Mouse (Mus musculus): ENCODE results near the gene Rab33b. TPM values are rescaled to one million over a fixed set of nuclear protein-coding genes. Genes with fewer than 3 reads are reported as not detected.
"Not testable (repeated sequence)": the region's sequence is repeated elsewhere in the genome, so short reads cannot be mapped to it uniquely, and the experiment has no call there.

The Rab33b gene
- 20.4 and 26.6 TPM in 2 replicates for polyA plus RNA-seq (2014; fragmentation: Nextera tagmentation; extraction: Ambion mirVana)

- H3K4me3 ChIP-seq (ENCODE audit: low read depth, low read length) = peak within 1 kb of the TSS; percentile 57
- no peaks in the 10 kb centered on the region for H3K27me3 ChIP-seq (replicated peaks; ENCODE audit: control insufficient read depth, insufficient read depth, low read length)
- H3K27ac ChIP-seq (ENCODE audit: low read depth, low read length) = peak within 1 kb of the TSS; percentile 94
- DNase-seq (ENCODE audit: low spot score) (peak; percentile 97), ATAC-seq (peak; percentile 94)
- H3K36me3 ChIP-seq (ENCODE audit: control insufficient read depth, insufficient read depth, low read length) = no peaks in the 10 kb centered on the region
- 0% methylated on average over 65 of the region's 70 CpGs for WGBS
- H3K4me1 ChIP-seq (ENCODE audit: control insufficient read depth, insufficient read depth, low read length) = peaks cover 18% of the 10 kb centered on the region
- H3K9me3 ChIP-seq (replicated peaks; ENCODE audit: control insufficient read depth, low read length) = no peaks in the 10 kb centered on the region
- H3K4me2 ChIP-seq (ENCODE audit: low read length) = peak within 1 kb of the TSS; percentile 90
- peak within 1 kb of the TSS; percentile 85 for H3K9ac ChIP-seq (ENCODE audit: low read length)
Measured at GRCm38 (mm10) chr3:51483741-51484359, at the start of gene Rab33b. TSS of gene Rab33b (plus strand) at chr3:51483920.

GRCm38 (mm10) chr3:51434364-51434763, 49.4 kb upstream of the Rab33b start:
- H3K27me3 ChIP-seq (replicated peaks; ENCODE audit: control insufficient read depth, insufficient read depth, low read length); H3K9me3 ChIP-seq (replicated peaks; ENCODE audit: control insufficient read depth, low read length); H3K4me2 ChIP-seq (ENCODE audit: low read length); H3K9ac ChIP-seq (ENCODE audit: low read length); H3K36me3 ChIP-seq (ENCODE audit: control insufficient read depth, insufficient read depth, low read length); H3K27ac ChIP-seq (ENCODE audit: low read depth, low read length); DNase-seq (ENCODE audit: low spot score); H3K4me3 ChIP-seq (ENCODE audit: low read depth, low read length); H3K4me1 ChIP-seq (ENCODE audit: control insufficient read depth, insufficient read depth, low read length); ATAC-seq: not testable (repeated sequence)
- WGBS = 86% methylated on average over 5 of the region's 5 CpGs

GRCm38 (mm10) chr3:51434871-51435595, 48.7 kb upstream of the Rab33b start:
- Histone ChIP-seq H3K9me3 (replicated peaks; ENCODE audit: control insufficient read depth, low read length) (no peaks in the 10 kb centered on the region), H3K4me1 (ENCODE audit: control insufficient read depth, insufficient read depth, low read length) (no peaks in the 10 kb centered on the region), H3K9ac (ENCODE audit: low read length) (no peak overlapping the region), H3K36me3 (ENCODE audit: control insufficient read depth, insufficient read depth, low read length) (peaks cover 11% of the 10 kb centered on the region), H3K4me3 (ENCODE audit: low read depth, low read length) (no peak overlapping the region), H3K4me2 (ENCODE audit: low read length) (no peak overlapping the region), H3K27ac (ENCODE audit: low read depth, low read length) (no peak overlapping the region), H3K27me3 (replicated peaks; ENCODE audit: control insufficient read depth, insufficient read depth, low read length) (no peaks in the 10 kb centered on the region)
- ATAC-seq (no peak), DNase-seq (ENCODE audit: low spot score) (no peak)
- 92% methylated on average over 3 of the region's 3 CpGs for WGBS

- Histone ChIP-seq H3K4me1 (ENCODE audit: control insufficient read depth, insufficient read depth, low read length) (no peaks in the 10 kb centered on the region), H3K9ac (ENCODE audit: low read length) (no peak overlapping the region), H3K36me3 (ENCODE audit: control insufficient read depth, insufficient read depth, low read length) (peaks cover 80% of the 10 kb centered on the region)
Measured at GRCm38 (mm10) chr3:51468530-51468929, 15.2 kb upstream of the Rab33b start.

GRCm38 (mm10) chr3:51475706-51476105, 8.0 kb upstream of the Rab33b start:
- 90% methylated on average over 4 of the region's 4 CpGs for WGBS
- no peaks in the 10 kb centered on the region for H3K27me3 ChIP-seq (replicated peaks; ENCODE audit: control insufficient read depth, insufficient read depth, low read length)
- H3K9ac ChIP-seq (ENCODE audit: low read length) = no peak overlapping the region
- no peaks in the 10 kb centered on the region for H3K4me1 ChIP-seq (ENCODE audit: control insufficient read depth, insufficient read depth, low read length)
- peaks cover 49% of the 10 kb centered on the region for H3K36me3 ChIP-seq (ENCODE audit: control insufficient read depth, insufficient read depth, low read length)
- H3K27ac ChIP-seq (ENCODE audit: low read depth, low read length) = no peak overlapping the region
- DNase-seq (ENCODE audit: low spot score) (no peak), ATAC-seq (no peak)
- no peak overlapping the region for H3K4me3 ChIP-seq (ENCODE audit: low read depth, low read length)
- no peaks in the 10 kb centered on the region for H3K9me3 ChIP-seq (replicated peaks; ENCODE audit: control insufficient read depth, low read length)
- H3K4me2 ChIP-seq (ENCODE audit: low read length) = no peak overlapping the region

More at GRCm38 (mm10) chr3:51468530-51468929, 15.2 kb upstream of the Rab33b start:
- H3K9me3 ChIP-seq (replicated peaks; ENCODE audit: control insufficient read depth, low read length) = no peaks in the 10 kb centered on the region
- DNase-seq (ENCODE audit: low spot score) (no peak), ATAC-seq (no peak)
- no peak overlapping the region for H3K27ac ChIP-seq (ENCODE audit: low read depth, low read length)
- H3K27me3 ChIP-seq (replicated peaks; ENCODE audit: control insufficient read depth, insufficient read depth, low read length) = no peaks in the 10 kb centered on the region
- 81% methylated on average over 2 of the region's 2 CpGs for WGBS
- no peak overlapping the region for H3K4me2 ChIP-seq (ENCODE audit: low read length)
- no peak overlapping the region for H3K4me3 ChIP-seq (ENCODE audit: low read depth, low read length)

- DNase-seq (ENCODE audit: low spot score) (no peak), ATAC-seq (no peak)
- peaks cover 11% of the 10 kb centered on the region for H3K36me3 ChIP-seq (ENCODE audit: control insufficient read depth, insufficient read depth, low read length)
- no peaks in the 10 kb centered on the region for H3K9me3 ChIP-seq (replicated peaks; ENCODE audit: control insufficient read depth, low read length)
- no peak overlapping the region for H3K9ac ChIP-seq (ENCODE audit: low read length)
- H3K27ac ChIP-seq (ENCODE audit: low read depth, low read length) = no peak overlapping the region
- WGBS = 50% methylated on average over 2 of the region's 2 CpGs
- peaks cover 10% of the 10 kb centered on the region for H3K4me1 ChIP-seq (ENCODE audit: control insufficient read depth, insufficient read depth, low read length)
- no peaks in the 10 kb centered on the region for H3K27me3 ChIP-seq (replicated peaks; ENCODE audit: control insufficient read depth, insufficient read depth, low read length)
- H3K4me3 ChIP-seq (ENCODE audit: low read depth, low read length) = no peak overlapping the region
- H3K4me2 ChIP-seq (ENCODE audit: low read length) = no peak overlapping the region
Measured at GRCm38 (mm10) chr3:51479893-51480292, 3.8 kb upstream of the Rab33b start.

GRCm38 (mm10) chr3:51481059-51481458, 2.7 kb upstream of the Rab33b start:
- peak; percentile 83 for DNase-seq (ENCODE audit: low spot score)
- no peak overlapping the region for H3K4me3 ChIP-seq (ENCODE audit: low read depth, low read length)
- no peak for ATAC-seq
- H3K9ac ChIP-seq (ENCODE audit: low read length) = no peak overlapping the region
- no peak overlapping the region for H3K4me2 ChIP-seq (ENCODE audit: low read length)
- H3K4me1 ChIP-seq (ENCODE audit: control insufficient read depth, insufficient read depth, low read length) = peaks cover 18% of the 10 kb centered on the region
- no peaks in the 10 kb centered on the region for H3K9me3 ChIP-seq (replicated peaks; ENCODE audit: control insufficient read depth, low read length)
- no peaks in the 10 kb centered on the region for H3K27me3 ChIP-seq (replicated peaks; ENCODE audit: control insufficient read depth, insufficient read depth, low read length)
- H3K27ac ChIP-seq (ENCODE audit: low read depth, low read length) = no peak overlapping the region
- H3K36me3 ChIP-seq (ENCODE audit: control insufficient read depth, insufficient read depth, low read length) = peaks cover 3% of the 10 kb centered on the region; the same call in 1 of the 2 replicates

GRCm38 (mm10) chr3:51481881-51482280, 1.8 kb upstream of the Rab33b start:
- H3K4me1 ChIP-seq (ENCODE audit: control insufficient read depth, insufficient read depth, low read length) = peaks cover 18% of the 10 kb centered on the region

GRCm38 (mm10) chr3:51482781-51483180, 939 bp upstream of the Rab33b start:
- H3K9me3 ChIP-seq (replicated peaks; ENCODE audit: control insufficient read depth, low read length) = no peaks in the 10 kb centered on the region
- DNase-seq (ENCODE audit: low spot score) (no peak), ATAC-seq (no peak)
- peak overlapping the region; percentile 57; the same call in 1 of the 2 replicates for H3K4me3 ChIP-seq (ENCODE audit: low read depth, low read length)
- peak overlapping the region; percentile 85 for H3K9ac ChIP-seq (ENCODE audit: low read length)
- H3K27ac ChIP-seq (ENCODE audit: low read depth, low read length) = no peak overlapping the region
- no peaks in the 10 kb centered on the region for H3K27me3 ChIP-seq (replicated peaks; ENCODE audit: control insufficient read depth, insufficient read depth, low read length)
- 77% methylated on average over 3 of the region's 3 CpGs for WGBS
- H3K36me3 ChIP-seq (ENCODE audit: control insufficient read depth, insufficient read depth, low read length) = no peaks in the 10 kb centered on the region
- H3K4me2 ChIP-seq (ENCODE audit: low read length) = peak overlapping the region; percentile 90
- H3K4me1 ChIP-seq (ENCODE audit: control insufficient read depth, insufficient read depth, low read length) = peaks cover 18% of the 10 kb centered on the region

More at GRCm38 (mm10) chr3:51481881-51482280, 1.8 kb upstream of the Rab33b start:
- Histone ChIP-seq H3K27ac (ENCODE audit: low read depth, low read length) (no peak overlapping the region), H3K9me3 (replicated peaks; ENCODE audit: control insufficient read depth, low read length) (no peaks in the 10 kb centered on the region), H3K36me3 (ENCODE audit: control insufficient read depth, insufficient read depth, low read length) (no peaks in the 10 kb centered on the region), H3K9ac (ENCODE audit: low read length) (no peak overlapping the region), H3K4me2 (ENCODE audit: low read length) (no peak overlapping the region), H3K4me3 (ENCODE audit: low read depth, low read length) (no peak overlapping the region), H3K27me3 (replicated peaks; ENCODE audit: control insufficient read depth, insufficient read depth, low read length) (no peaks in the 10 kb centered on the region)
- ATAC-seq (no peak), DNase-seq (ENCODE audit: low spot score) (no peak)
- 43% methylated on average over 3 of the region's 3 CpGs for WGBS

Data from forebrain, embryonic 14.5 days (tissue).